Mouse (Mus musculus) kidney, postnatal 25 days (tissue): ENCODE measurements around the gene Gng2.
A peak's percentile ranks its signal among the peaks of the same experiment; 100 is the strongest.

ENCODE experiments used
- DNase-seq, 2 experiments: peaks; one replicate each; pipeline ENCODE4 v3.0.0; 2021; ENCODE audit warnings: mixed read lengths in 2 of 2

The Gng2 gene

GRCm38 (mm10) chr14:19977271-19978024, at the start of gene Gng2:
TSS of gene Gng2 (minus strand) at chr14:19977627.
- peak in 1 of 2 experiments; percentile 6 for DNase-seq

GRCm38 (mm10) chr14:20024888-20025719, 47.7 kb upstream of the Gng2 start:
- no peak for DNase-seq

- DNase-seq: no peak
Observed at GRCm38 (mm10) chr14:20023939-20024338, 46.5 kb upstream of the Gng2 start.

GRCm38 (mm10) chr14:20019486-20019885, 42.1 kb upstream of the Gng2 start:
- no peak for DNase-seq

- DNase-seq: no peak
Observed at GRCm38 (mm10) chr14:20012506-20013275, 35.3 kb upstream of the Gng2 start.

- DNase-seq: no peak
Observed at GRCm38 (mm10) chr14:20007446-20007845, 30.0 kb upstream of the Gng2 start.

- DNase-seq: no peak
Observed at GRCm38 (mm10) chr14:20004777-20005289, 27.4 kb upstream of the Gng2 start.

GRCm38 (mm10) chr14:19996853-19997252, 19.4 kb upstream of the Gng2 start:
- no peak for DNase-seq

- no peak for DNase-seq
Observed at GRCm38 (mm10) chr14:19995943-19996342, 18.5 kb upstream of the Gng2 start.

- DNase-seq: no peak
Observed at GRCm38 (mm10) chr14:19994068-19994467, 16.6 kb upstream of the Gng2 start.

GRCm38 (mm10) chr14:19993570-19993883, 16.1 kb upstream of the Gng2 start:
- no peak for DNase-seq

GRCm38 (mm10) chr14:19992873-19993569, 15.6 kb upstream of the Gng2 start:
- DNase-seq: no peak

- no peak for DNase-seq
Observed at GRCm38 (mm10) chr14:19991861-19992260, 14.4 kb upstream of the Gng2 start.

- DNase-seq: no peak
Observed at GRCm38 (mm10) chr14:19990436-19990993, 13.1 kb upstream of the Gng2 start.

- DNase-seq: no peak
Observed at GRCm38 (mm10) chr14:19988410-19988809, 11.0 kb upstream of the Gng2 start.

- no peak for DNase-seq
Observed at GRCm38 (mm10) chr14:19987358-19987834, 10.0 kb upstream of the Gng2 start.

- DNase-seq: peak; percentile 73 to 80
Observed at GRCm38 (mm10) chr14:19986614-19987357, 9.4 kb upstream of the Gng2 start.

GRCm38 (mm10) chr14:19985912-19986613, 8.6 kb upstream of the Gng2 start:
- no peak for DNase-seq

GRCm38 (mm10) chr14:19985107-19985911, 7.9 kb upstream of the Gng2 start:
- DNase-seq: peak; percentile 35 to 49
